Mouse (Mus musculus) thymus, postnatal 36 days (tissue): Measurements from ENCODE around the gene Serpine1.
"Not testable (repeated sequence)": the region's sequence is repeated elsewhere in the genome, so short reads cannot be mapped to it uniquely, and the experiment has no call there.

ENCODE experiments used
- DNase-seq, 2 experiments: peaks; one replicate each; pipeline ENCODE4 v3.0.0; 2022; ENCODE audit warnings: mixed read lengths in 2 of 2

The Serpine1 gene

GRCm38 (mm10) chr5:137072079-137072960 lies at the start of gene Serpine1:
Gene Serpine1 (minus strand): TSS chr5:137072268.
- peak; percentile 56 to 67 for DNase-seq

GRCm38 (mm10) chr5:137121280-137121679 lies 49.2 kb upstream of the Serpine1 start:
- DNase-seq: no peak

GRCm38 (mm10) chr5:137118878-137119277 lies 46.8 kb upstream of the Serpine1 start:
- no peak for DNase-seq

DNA sequence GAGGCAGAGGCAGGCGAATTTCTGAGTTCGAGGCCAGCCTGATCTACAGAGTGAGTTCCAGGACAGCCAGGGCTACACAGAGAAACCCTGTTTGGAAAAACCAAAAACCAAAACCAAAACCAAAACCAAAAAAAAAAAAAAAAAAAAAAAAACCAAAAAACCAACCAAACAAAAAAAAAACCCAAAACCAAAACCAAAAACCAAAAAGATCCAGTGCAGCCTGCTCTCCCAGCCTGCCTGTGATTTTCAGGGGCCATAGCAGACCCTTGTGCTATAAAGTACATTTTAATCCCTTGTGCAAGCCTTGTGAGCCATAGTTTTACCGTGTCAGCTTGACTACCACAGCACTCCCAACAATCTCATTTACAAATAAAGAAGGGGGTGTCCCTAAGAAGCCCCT lies 45.9 kb upstream of the Serpine1 start:
- not testable (repeated sequence) for DNase-seq

DNA sequence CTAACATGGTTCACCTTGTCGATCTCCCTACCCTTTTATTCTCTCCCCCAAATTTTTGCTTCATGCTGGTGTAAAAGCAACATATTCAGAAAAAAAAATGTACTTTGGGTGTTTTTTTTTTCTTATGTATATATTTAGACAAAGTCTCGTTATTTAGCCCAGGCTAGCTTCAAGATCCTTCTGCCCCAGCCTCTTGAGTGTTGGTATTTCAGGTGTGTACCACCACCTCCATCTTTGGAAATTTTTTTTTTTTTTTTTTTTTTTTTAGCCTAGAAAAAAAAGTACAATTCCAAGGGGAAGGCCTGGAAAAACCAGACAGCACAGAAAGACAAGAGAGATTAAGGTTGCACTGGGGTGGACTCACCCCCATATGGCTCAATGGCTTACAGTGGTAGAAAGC lies 44.9 kb upstream of the Serpine1 start:
- no peak for DNase-seq

- DNase-seq: peak; percentile 83 to 85
Observed at GRCm38 (mm10) chr5:137115866-137116847, 44.1 kb upstream of the Serpine1 start, which contains the start of gene Trim56. Gene Trim56 (minus strand): TSS chr5:137116209.

DNA sequence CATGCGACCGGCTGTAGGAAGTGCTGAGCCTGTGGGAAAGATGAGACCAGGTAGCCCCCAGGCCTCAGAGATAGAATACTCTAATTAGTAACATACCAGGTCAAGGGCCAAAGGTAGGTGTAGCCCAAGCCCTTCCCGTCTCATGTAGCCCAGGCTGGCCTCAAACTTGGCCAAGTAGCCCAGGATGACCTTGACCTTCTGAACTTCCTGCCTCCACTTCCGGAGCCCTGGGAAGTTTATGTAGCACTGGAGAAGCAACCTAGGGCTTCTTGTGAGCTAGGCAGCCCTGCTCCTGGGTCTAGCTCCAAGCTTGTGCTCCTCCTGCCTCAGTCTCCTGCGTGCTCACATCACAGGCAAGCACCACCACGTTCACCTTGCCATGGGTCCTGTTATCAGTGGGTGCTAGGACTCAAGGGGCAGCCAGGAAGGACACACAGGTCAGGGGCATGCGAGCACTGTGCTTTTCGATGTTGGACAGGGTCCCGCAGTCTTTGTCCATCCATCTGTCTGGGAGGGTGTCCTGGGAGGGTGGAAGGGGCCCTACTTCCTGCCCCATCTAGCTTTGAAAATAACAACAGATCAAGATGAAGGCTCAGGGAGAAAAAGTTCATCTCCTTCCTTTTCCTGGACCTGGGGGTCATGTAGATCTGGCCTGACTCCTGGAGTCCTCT lies 43.0 kb upstream of the Serpine1 start:
- DNase-seq: no peak

DNA sequence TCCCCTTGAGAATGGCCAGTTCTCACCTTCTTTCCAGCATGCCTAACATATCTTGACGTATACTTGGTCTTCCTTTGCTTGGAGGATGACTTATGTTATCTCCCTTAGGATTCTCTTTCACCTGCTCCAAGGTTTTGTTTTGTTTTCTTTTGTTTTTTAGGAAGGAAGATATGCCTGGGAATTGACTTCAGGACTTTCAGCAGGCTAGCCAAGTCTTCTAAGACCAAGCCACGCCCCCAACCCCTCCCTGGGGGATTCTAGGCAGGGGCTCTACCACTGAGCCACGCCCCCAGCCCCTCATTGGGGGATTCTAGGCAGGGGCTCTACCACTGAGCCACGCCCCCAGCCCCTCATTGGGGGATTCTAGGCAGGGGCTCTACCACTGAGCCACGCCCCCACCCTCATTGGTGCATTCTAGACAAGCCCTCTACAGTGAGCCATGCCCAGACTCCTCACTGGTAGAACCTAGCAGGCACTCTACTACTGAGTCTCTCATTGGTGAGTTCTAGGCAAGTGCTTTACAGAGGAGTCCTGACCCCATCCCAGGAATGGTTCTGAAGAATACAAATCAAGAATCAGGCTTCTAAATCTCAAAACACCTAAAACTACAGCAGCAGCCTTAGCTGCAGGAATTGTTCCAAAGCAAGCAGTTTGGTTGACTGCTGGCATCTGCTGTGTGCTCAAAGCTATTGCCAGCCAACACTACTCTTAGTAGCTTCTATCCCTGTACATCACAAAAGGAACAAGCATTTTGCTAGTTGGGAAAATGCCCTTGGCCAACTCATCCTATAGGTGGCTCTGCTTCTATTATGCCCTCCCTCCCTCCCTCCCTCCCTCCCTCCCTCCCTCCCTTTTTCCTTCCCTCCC lies 39.7 kb upstream of the Serpine1 start:
- peak in 1 of 2 experiments; percentile 28 for DNase-seq

GRCm38 (mm10) chr5:137110863-137111262 lies 38.8 kb upstream of the Serpine1 start:
- no peak for DNase-seq

GRCm38 (mm10) chr5:137109941-137110593 lies 38.0 kb upstream of the Serpine1 start:
- DNase-seq: peak in 1 of 2 experiments; percentile 36

DNA sequence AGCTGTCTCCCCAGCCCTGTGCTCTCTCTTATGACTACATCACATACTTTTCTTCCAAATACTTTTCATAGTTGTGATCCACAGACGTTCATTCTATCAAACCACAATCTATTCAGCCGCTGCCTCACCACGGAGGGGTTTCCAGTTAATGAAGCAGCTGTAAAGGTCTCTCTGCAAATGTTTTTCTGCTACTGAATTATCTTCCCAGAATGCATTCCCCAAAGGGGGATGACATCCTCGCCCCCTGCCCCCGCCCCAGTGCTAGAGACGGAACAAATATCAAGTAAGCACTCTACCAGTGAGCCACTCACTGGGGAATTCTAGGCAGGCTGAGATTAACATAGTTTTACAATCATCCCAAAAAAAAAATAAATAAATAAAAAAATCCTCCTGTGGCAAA lies 36.0 kb upstream of the Serpine1 start:
- no peak for DNase-seq

DNA sequence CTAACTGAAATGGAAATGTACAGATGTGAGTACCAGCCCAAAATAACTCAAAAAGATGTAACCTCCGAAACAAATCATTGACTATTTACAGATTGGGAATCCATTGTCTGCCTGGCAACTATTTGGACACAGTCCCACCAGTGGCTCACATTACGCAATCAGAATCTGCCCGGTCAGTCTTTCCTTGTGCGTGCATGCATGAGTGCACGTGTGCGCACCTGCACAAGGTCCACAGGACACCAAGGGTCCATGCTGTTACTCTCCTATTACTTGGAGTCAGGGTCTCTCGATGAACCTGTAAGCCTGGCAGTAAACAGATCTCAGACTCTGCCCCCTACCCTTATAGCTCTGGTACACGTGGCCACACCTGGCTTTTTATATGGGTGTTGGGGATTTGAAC lies 35.6 kb upstream of the Serpine1 start:
- no peak for DNase-seq

DNA sequence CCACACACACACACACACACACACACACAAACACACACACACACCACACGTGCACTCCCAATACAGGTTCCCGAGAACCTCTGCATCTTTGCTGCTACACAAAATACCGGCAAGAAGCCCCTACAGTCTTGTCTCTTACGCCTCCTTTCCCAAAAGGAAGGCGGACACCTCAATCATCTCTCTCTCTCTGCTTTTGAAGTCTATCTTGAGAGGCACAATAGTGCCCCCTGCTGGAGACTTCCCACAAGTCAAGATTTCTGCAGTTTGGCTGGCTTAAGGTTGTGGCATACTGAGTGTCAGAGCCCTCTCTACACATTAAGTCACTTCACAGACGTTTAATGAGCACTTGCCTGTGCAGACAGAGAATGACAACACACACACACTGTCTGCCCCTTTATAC lies 35.0 kb upstream of the Serpine1 start:
- DNase-seq: peak; percentile 70 to 76

DNA sequence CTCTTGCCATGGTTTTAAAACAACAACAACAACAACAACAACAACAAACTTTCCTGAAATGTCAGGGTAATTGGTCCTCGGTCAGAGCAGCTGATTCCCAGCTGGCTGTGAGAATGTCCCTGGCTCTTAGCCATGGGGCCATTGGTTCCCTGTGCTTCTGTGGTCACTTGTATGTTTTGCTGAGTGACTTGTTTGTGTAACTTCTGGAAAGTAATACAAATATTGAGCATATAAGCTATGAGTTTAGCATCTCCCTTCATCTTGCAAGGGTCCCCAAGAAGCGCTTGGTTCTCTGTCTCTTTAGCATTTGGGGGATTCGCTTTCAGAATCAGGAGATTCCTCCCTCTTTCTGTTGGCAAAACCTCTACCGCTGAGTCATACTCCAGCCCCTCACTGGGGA lies 34.4 kb upstream of the Serpine1 start:
- no peak for DNase-seq

DNA sequence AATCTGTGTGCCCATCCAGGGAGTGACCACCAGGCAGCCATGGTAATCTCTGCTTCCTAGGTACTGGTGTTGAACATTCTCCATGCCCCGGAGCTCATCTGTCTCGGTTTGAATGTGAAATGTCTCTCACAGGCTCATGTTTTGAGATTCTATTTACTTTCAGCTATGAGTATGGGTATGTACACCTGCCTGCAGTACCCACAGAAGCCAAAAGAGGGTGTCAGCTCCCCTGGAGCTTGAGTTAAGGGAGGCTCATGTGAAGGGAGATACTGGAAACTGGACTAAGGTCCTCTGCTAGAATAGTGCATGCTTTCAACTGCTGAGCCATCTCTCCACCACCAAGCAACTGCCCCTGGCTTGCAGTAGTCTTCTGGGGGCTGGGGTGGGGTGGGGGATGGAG lies 31.9 kb upstream of the Serpine1 start:
- DNase-seq: no peak

- peak; percentile 51 to 60 for DNase-seq
Observed at GRCm38 (mm10) chr5:137102575-137103522, 30.8 kb upstream of the Serpine1 start.

GRCm38 (mm10) chr5:137102078-137102477 lies 30.0 kb upstream of the Serpine1 start:
- no peak for DNase-seq

GRCm38 (mm10) chr5:137100660-137101059 lies 28.6 kb upstream of the Serpine1 start:
- no peak for DNase-seq

GRCm38 (mm10) chr5:137098418-137098817 lies 26.4 kb upstream of the Serpine1 start:
- DNase-seq: no peak

GRCm38 (mm10) chr5:137096037-137096436 lies 24.0 kb upstream of the Serpine1 start:
- DNase-seq: no peak
